Mouse (Mus musculus): ENCODE measurements around the gene Bloc1s5. TPM values are rescaled to one million over a fixed set of nuclear protein-coding genes. Genes with fewer than 3 reads are reported as not detected.
"Not testable (repeated sequence)": the region's sequence is repeated elsewhere in the genome, so short reads cannot be mapped to it uniquely, and the experiment has no call there.

The Bloc1s5 gene
- total RNA-seq (2015) (1.6 and 2.1 TPM in 2 replicates), total RNA-seq (2017) (3.6 and 5.9 TPM in 2 replicates)

- ATAC-seq (ENCODE audit: poor library complexity, severe bottlenecking) = peak; percentile 95
Observed at GRCm38 (mm10) chr13:38634800-38635269, at the start of gene Bloc1s5. Bloc1s5 (minus strand) TSS chr13:38635109.

GRCm38 (mm10) chr13:38672336-38672735, 37.4 kb upstream of the Bloc1s5 start:
- ATAC-seq (ENCODE audit: poor library complexity, severe bottlenecking) = no peak

GRCm38 (mm10) chr13:38671451-38671850, 36.5 kb upstream of the Bloc1s5 start:
- not testable (repeated sequence) for ATAC-seq (ENCODE audit: poor library complexity, severe bottlenecking)

GRCm38 (mm10) chr13:38670051-38670450, 35.1 kb upstream of the Bloc1s5 start:
- no peak for ATAC-seq (ENCODE audit: poor library complexity, severe bottlenecking)

- ATAC-seq (ENCODE audit: poor library complexity, severe bottlenecking) = peak; percentile 77
Observed at GRCm38 (mm10) chr13:38668514-38668913, 33.6 kb upstream of the Bloc1s5 start.

- no peak for ATAC-seq (ENCODE audit: poor library complexity, severe bottlenecking)
Observed at GRCm38 (mm10) chr13:38664753-38665152, 29.8 kb upstream of the Bloc1s5 start.

- ATAC-seq (ENCODE audit: poor library complexity, severe bottlenecking) = no peak
Observed at GRCm38 (mm10) chr13:38659524-38660136, 24.7 kb upstream of the Bloc1s5 start.

GRCm38 (mm10) chr13:38658528-38659280, 23.8 kb upstream of the Bloc1s5 start, which contains the start of gene Eef1e1:
Eef1e1 (minus strand) TSS chr13:38659058.
- ATAC-seq (ENCODE audit: poor library complexity, severe bottlenecking) = peak; percentile 99

GRCm38 (mm10) chr13:38657865-38658264, 23.0 kb upstream of the Bloc1s5 start:
- ATAC-seq (ENCODE audit: poor library complexity, severe bottlenecking) = no peak

GRCm38 (mm10) chr13:38650292-38650691, 15.4 kb upstream of the Bloc1s5 start:
- no peak for ATAC-seq (ENCODE audit: poor library complexity, severe bottlenecking)

- ATAC-seq (ENCODE audit: poor library complexity, severe bottlenecking) = no peak
Observed at GRCm38 (mm10) chr13:38649069-38649468, 14.2 kb upstream of the Bloc1s5 start.

- ATAC-seq (ENCODE audit: poor library complexity, severe bottlenecking) = no peak
Observed at GRCm38 (mm10) chr13:38641414-38641813, 6.5 kb upstream of the Bloc1s5 start.

GRCm38 (mm10) chr13:38640961-38641360, 6.1 kb upstream of the Bloc1s5 start:
- ATAC-seq (ENCODE audit: poor library complexity, severe bottlenecking) = no peak

GRCm38 (mm10) chr13:38638694-38639093, 3.8 kb upstream of the Bloc1s5 start:
- no peak for ATAC-seq (ENCODE audit: poor library complexity, severe bottlenecking)

- ATAC-seq (ENCODE audit: poor library complexity, severe bottlenecking) = peak; percentile 39
Observed at GRCm38 (mm10) chr13:38634256-38634799, 581 bp downstream of the Bloc1s5 start.

- ATAC-seq (ENCODE audit: poor library complexity, severe bottlenecking) = no peak
Observed at GRCm38 (mm10) chr13:38633287-38634000, 1.5 kb downstream of the Bloc1s5 start.

GRCm38 (mm10) chr13:38632556-38632955, 2.4 kb downstream of the Bloc1s5 start:
- no peak for ATAC-seq (ENCODE audit: poor library complexity, severe bottlenecking)

GRCm38 (mm10) chr13:38626229-38626525, 8.7 kb downstream of the Bloc1s5 start:
- no peak for ATAC-seq (ENCODE audit: poor library complexity, severe bottlenecking)

- ATAC-seq (ENCODE audit: poor library complexity, severe bottlenecking) = no peak
Observed at GRCm38 (mm10) chr13:38625492-38626228, 9.2 kb downstream of the Bloc1s5 start.

GRCm38 (mm10) chr13:38624292-38624902, 10.5 kb downstream of the Bloc1s5 start:
- ATAC-seq (ENCODE audit: poor library complexity, severe bottlenecking) = no peak

Data from megakaryocyte, adult 5-6 weeks (primary cell).